Mouse (Mus musculus): ENCODE measurements around the gene Utp4.

DNA sequence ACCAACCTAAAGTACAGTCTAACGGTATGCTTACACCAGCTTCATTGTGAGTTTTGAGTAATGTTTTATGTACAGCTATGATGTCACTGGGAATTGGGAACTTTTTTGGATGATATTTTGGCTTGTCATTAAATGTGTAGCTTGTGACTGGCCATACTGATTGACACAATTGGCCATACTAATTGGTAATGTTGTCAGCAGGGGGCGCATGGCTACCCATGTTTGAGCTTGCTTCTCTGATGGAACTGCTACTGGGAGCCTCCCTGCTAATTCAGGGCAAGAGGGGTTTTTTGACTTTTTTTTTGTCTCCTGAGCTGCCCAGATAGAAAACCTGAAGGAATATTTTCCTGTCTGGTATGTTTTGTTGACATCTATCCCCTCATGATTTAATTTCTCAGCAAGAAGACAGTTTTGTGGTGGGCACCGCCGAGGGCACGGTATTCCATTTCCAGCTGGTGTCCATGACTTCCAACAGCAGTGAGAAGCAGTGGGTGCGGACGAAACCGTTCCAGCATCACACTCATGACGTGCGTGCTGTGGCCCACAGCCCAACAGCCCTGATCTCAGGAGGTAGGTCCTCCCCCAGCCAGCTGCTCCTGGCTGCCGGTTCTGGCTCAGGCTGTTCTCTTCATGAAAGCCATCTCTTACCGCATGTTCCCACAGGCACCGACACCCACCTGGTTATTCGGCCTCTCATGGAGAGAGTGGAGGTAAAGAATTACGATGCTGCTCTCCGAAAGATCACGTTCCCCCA is 12.5 kb downstream of the Utp4 start:
- TF ChIP-seq CTCF (IDR thresholded peaks at IDR 0.05; ENCODE audit: low read depth) (peak; percentile 72), EP300 (IDR thresholded peaks at IDR 0.05; ENCODE audit: low read depth) (no peak)
